Mouse (Mus musculus) embryo, embryonic 9.5 days (tissue): ENCODE measurements at regions not wholly inside any gene's neighbourhood (a gene's known extent, or its start where the extent isn't known, plus 50 kb on each side); places are given as distances from the start of the nearest gene placed in this dataset.

Experiments used
- DNase-seq: peaks from one replicate; pipeline ENCODE4 v3.0.0-alpha.2; 2017; ENCODE audit errors: extremely low spot score

GRCm38 (mm10) chr3:63551661-63552060 is 68.0 kb upstream of the Gm34302 start:
- no peak for DNase-seq

DNA sequence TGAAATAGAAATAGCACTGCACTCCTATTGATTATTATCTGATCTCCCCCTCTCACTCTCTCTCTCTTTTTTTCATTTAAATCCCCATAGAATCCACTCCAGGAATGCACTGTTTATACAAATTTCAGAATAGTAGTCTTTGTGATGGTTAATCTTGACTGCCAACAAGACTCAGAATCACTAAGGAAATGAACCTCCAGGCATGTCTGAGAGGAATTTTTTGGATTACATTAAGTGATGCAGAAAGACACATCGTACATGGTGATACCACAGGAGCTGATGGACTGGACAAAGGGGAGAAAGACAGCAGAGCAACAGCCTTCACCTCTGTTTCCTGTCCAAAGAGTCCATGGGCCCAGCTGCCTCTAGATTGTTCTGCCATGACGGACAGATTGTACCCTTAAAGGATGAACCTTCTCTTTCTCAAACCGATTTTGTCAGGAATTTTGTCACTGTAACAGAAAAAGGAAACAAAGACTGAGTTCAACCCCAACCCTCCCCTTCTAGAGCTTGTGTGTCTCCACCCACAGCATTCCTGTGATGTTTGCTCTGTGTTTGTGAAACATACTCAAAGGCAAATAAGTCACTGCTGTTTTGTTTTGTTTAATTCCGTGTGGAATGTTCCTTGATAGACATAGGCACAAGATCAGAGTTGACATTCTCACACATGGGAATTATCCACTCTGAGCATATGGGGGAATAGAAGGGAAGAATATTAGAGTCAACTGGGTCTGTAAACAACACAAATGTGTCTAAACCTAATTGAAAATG is 59.1 kb upstream of the Gm34302 start:
- DNase-seq, result no peak

- no peak for DNase-seq
These were observed 55.2 kb upstream of the Gm34302 start for GRCm38 (mm10) chr3:63538881-63539280.

DNA sequence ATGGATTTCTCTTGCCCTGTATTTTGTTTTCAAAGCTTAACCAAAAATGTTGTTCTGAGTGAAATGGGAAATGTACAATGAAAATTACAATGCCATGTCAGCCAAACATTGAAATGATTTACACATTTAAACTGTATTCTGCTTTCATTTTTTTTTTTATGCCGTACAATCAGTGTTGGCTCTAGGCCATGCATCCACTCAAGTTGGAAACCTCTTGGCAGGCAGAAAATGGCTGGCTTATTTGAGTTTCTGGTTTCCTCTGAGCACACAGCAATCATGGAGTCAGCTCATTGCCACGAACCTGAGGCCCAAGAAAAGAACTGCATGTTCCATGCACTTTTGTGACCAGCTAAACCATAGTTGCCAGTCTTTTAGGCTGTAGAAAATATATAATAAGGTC is 50.5 kb upstream of the Gm34302 start:
- no peak for DNase-seq
